8 mouse cellular contexts compared by ENCODE assay signal in the genomic region with DNA sequence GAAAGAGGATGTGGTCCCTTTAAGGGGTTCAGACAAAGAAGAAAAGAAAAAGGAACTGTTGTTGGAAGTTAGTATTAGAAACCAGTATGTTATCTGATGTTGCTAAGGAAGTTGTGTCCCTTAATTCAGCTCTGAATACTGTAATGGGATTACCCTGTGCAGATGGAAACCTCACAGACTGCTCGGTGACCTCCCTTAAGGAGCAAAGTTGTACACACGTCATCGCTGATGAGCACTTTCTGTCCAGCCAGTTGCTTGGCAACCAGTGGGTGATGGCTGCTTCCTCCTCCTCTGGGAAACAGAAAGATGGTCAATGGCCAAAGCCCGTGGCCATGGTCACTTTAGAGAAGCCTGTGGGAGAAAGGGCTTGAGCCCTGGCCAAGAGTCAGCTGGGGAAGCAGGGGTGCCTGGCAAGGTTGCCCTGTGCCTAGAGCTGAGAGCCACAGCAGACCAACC. TPM values are rescaled to one million over a fixed set of nuclear protein-coding genes. Genes with fewer than 3 reads are reported as not detected.
DNase-seq lines count a peak whose midpoint lies in the region; ATAC-seq and TF ChIP-seq lines count a peak whose summit lies in the region.

No protein-coding gene starts in this region.

- no peaks in the 10 kb centered on the region for H3K9me3 ChIP-seq in heart, embryonic 10.5 days
- no peaks in the 10 kb centered on the region for H3K9me3 ChIP-seq in midbrain, embryonic 16.5 days (replicated peaks; ENCODE audit: control insufficient read depth, low read length, poor library complexity, severe bottlenecking)

- no peaks in the 10 kb centered on the region for H3K79me2 ChIP-seq in heart, adult 2 months (replicated peaks; ENCODE audit: control insufficient read depth, insufficient read depth, low read length)

- no peak for ATAC-seq in midbrain, embryonic 16.5 days

- H3K4me1 ChIP-seq in heart, embryonic 10.5 days = peaks cover 48% of the 10 kb centered on the region
- H3K4me1 ChIP-seq in heart, adult 2 months (ENCODE audit: control insufficient read depth, insufficient read depth, low read length) = peaks cover 7% of the 10 kb centered on the region
- peaks cover 8% of the 10 kb centered on the region; the same call in 1 of the 2 replicates for H3K4me1 ChIP-seq in midbrain, embryonic 16.5 days (ENCODE audit: control insufficient read depth, insufficient read depth, low read length)

- no peaks in the 10 kb centered on the region for H3K27me3 ChIP-seq in heart, embryonic 10.5 days (ENCODE audit: insufficient read depth, poor library complexity, severe bottlenecking)
- H3K27me3 ChIP-seq in heart, adult 2 months (ENCODE audit: control insufficient read depth, insufficient read depth, low read length) = no peaks in the 10 kb centered on the region
- no peaks in the 10 kb centered on the region for H3K27me3 ChIP-seq in midbrain, embryonic 16.5 days (ENCODE audit: control insufficient read depth, insufficient read depth, low read depth, low read length)

- H3K4me2 ChIP-seq in midbrain, embryonic 16.5 days (ENCODE audit: low read length) = no peak overlapping the region

- intact Hi-C loops in heart, adult 2 months (cut with DNase I) = no loop called here
- intact Hi-C loops in left cerebral cortex, postnatal 10 days (cut with DNase I) = no loop called here

- DNase-seq in heart, adult 18-20 months = peak; percentile 76 to 90
- DNase-seq in heart, embryonic 10.5 days (ENCODE audit: low spot score) = no peak
- peak; percentile 70 for DNase-seq in 416B (ENCODE audit: low read depth)
- DNase-seq in adrenal gland, postnatal 36 days = peak; percentile 67 to 70
- DNase-seq in heart, adult 2 months = peak; percentile 61 to 83
- peak; percentile 47 to 58 for DNase-seq in left cerebral cortex, postnatal 10 days (ENCODE audit: extremely low spot score in 1 of 2, low spot score in 2 of 2)
- DNase-seq in right cerebral cortex, adult 2 months (ENCODE audit: low spot score in 2 of 2) = peak; percentile 41 to 53

- no peak for TF ChIP-seq CTCF in heart, adult 2 months (IDR thresholded peaks at IDR 0.05)

- peaks cover 15% of the 10 kb centered on the region for H3K36me3 ChIP-seq in heart, embryonic 10.5 days
- no peaks in the 10 kb centered on the region for H3K36me3 ChIP-seq in heart, adult 2 months (ENCODE audit: control insufficient read depth, insufficient read depth, low read length)
- H3K36me3 ChIP-seq in midbrain, embryonic 16.5 days (ENCODE audit: control insufficient read depth, insufficient read depth, low read length) = no peaks in the 10 kb centered on the region

- no peak overlapping the region for H3K27ac ChIP-seq in heart, embryonic 10.5 days
- H3K27ac ChIP-seq in heart, adult 2 months = peak overlapping the region; percentile 21
- no peak overlapping the region for H3K27ac ChIP-seq in midbrain, embryonic 16.5 days (ENCODE audit: low read length)

- H3K4me3 ChIP-seq in heart, embryonic 10.5 days = no peak overlapping the region
- no peak overlapping the region for H3K4me3 ChIP-seq in heart, adult 2 months
- H3K4me3 ChIP-seq in midbrain, embryonic 16.5 days (ENCODE audit: low read depth, low read length) = no peak overlapping the region

- no peak for TF ChIP-seq POLR2A in heart, adult 2 months (IDR thresholded peaks at IDR 0.05; ENCODE audit: insufficient read depth, low read depth, low read length)

- H3K9ac ChIP-seq in heart, adult 2 months (ENCODE audit: low read depth, low read length) = no peak overlapping the region
- H3K9ac ChIP-seq in midbrain, embryonic 16.5 days (ENCODE audit: low read depth, low read length) = no peak overlapping the region

- no peak for TF ChIP-seq EP300 in heart, adult 2 months (IDR thresholded peaks at IDR 0.05; ENCODE audit: insufficient read depth, low read depth, low read length)

- 63% methylated on average over 4 of the region's 4 CpGs for WGBS in heart, embryonic 10.5 days
- 25% methylated on average over 4 of the region's 4 CpGs for WGBS in heart, adult 2 months
- WGBS in midbrain, embryonic 16.5 days = 39% methylated on average over 4 of the region's 4 CpGs

RNA-seq across cellular contexts. Expression of gene Ccin, which starts 9.7 kb away (rescaled TPM):
- total RNA-seq in heart, adult 18-20 months (2021) = not detected
- not detected in 2 replicates for polyA plus RNA-seq in heart, embryonic 10.5 days (2016; fragmentation: Nextera tagmentation; extraction: Ambion mirVana)
- not detected for total RNA-seq in adrenal gland, postnatal 36 days (2021)
- total RNA-seq in heart, adult 2 months (2021) = not detected
- 0.15 and 0.16 TPM in 2 replicates for polyA plus RNA-seq in heart, adult 2 months (2012; rRNA removed)
- total RNA-seq in left cerebral cortex, postnatal 10 days (2021) = not detected
- not detected in 2 replicates for polyA plus RNA-seq in midbrain, embryonic 16.5 days (2015; fragmentation: Nextera tagmentation; extraction: Ambion mirVana)

RNA-seq across cellular contexts. Expression of gene Glipr2, which starts 16.4 kb away (rescaled TPM):
- total RNA-seq in heart, adult 18-20 months (2021) = 1 to 10 TPM; 3.3 to 4.4 TPM
- polyA plus RNA-seq in heart, embryonic 10.5 days (2016; fragmentation: Nextera tagmentation; extraction: Ambion mirVana) = 114 and 119 TPM in 2 replicates
- total RNA-seq in adrenal gland, postnatal 36 days (2021) = 1 to 10 TPM; 3.7 to 5.3 TPM
- 1 to 10 TPM; 2.1 to 5.3 TPM for total RNA-seq in heart, adult 2 months (2021)
- polyA plus RNA-seq in heart, adult 2 months (2012; rRNA removed) = 5.2 and 6.9 TPM in 2 replicates
- 1 to 10 TPM; 2.3 TPM for total RNA-seq in left cerebral cortex, postnatal 10 days (2021)
- polyA plus RNA-seq in midbrain, embryonic 16.5 days (2015; fragmentation: Nextera tagmentation; extraction: Ambion mirVana) = 26.6 and 32.1 TPM in 2 replicates

RNA-seq across cellular contexts. Expression of gene Clta, which starts 30.7 kb away (rescaled TPM):
- 10 to 100 TPM; 79.0 to 83.2 TPM for total RNA-seq in heart, adult 18-20 months (2021)
- 156 and 170 TPM in 2 replicates for polyA plus RNA-seq in heart, embryonic 10.5 days (2016; fragmentation: Nextera tagmentation; extraction: Ambion mirVana)
- total RNA-seq in adrenal gland, postnatal 36 days (2021) = 100 to 1,000 TPM; 183 to 188 TPM
- total RNA-seq in heart, adult 2 months (2021) = 10 to 100 TPM; 75.8 to 78.6 TPM
- 64.6 and 68.4 TPM in 2 replicates for polyA plus RNA-seq in heart, adult 2 months (2012; rRNA removed)
- total RNA-seq in left cerebral cortex, postnatal 10 days (2021) = 100 to 1,000 TPM; 333 to 335 TPM
- 340 and 348 TPM in 2 replicates for polyA plus RNA-seq in midbrain, embryonic 16.5 days (2015; fragmentation: Nextera tagmentation; extraction: Ambion mirVana)
